Mouse (Mus musculus) gastrocnemius, postnatal 14 days (tissue): Measurements from ENCODE around the gene Nr1h3. TPM values are rescaled to one million over a fixed set of nuclear protein-coding genes. Genes with fewer than 3 reads are reported as not detected.

ENCODE experiments used
- DNase-seq: peaks from one replicate; pipeline ENCODE4 v3.0.0; 2021; ENCODE audit warnings: mixed read lengths
- intact Hi-C: fragments of 180-260 bp; cut with DNase I; formaldehyde crosslinking; loops from one replicate; pipeline ENCODE4 v1.15.1; 2025; ENCODE audit warnings: low total_unique reads
- total RNA-seq, 2 experiments: library from RNA; stranded (reverse); gene quantifications; 2 replicates each; pipeline ENCODE4 v1.2.3; 2021

Gene Nr1h3
- total RNA-seq, 2 experiments from 2014 or later, result 5.1 to 9.1 TPM

DNA sequence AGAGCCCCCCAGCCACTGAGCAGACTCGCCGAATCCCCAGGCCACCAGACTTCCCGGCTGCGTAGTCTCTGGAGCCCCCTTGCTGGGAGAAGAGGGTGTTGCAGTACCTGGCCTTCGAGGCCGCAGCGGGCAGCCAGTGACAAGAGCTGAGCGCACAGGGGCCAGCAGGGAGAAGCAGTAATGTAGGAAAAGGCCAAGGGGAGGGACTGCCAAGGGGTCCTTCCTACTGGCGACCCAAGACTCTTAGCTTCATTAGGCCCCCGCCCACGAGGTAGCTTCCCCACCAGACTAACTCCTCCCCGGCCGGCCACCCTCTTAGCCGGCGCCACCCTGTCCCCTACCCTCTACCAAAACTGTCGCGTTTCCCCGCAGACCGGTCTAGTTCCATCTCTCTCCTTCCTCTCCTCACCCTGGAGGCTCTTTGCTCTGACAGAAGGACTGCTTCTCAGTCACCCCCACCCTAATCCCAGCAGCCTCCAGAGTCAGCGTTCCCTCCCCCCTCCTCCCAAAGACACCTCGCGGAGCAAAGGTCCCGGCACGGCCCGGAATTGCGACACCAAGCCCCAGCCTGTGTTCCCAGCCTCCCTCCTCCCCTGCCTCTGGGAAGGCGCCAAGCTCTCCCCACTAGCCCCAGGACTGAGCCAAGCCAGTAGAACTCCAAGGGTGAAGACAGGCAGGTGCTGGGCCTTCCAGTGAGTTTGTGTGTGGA, 7.9 kb downstream of the Nr1h3 start:
- intact Hi-C loops, result loop anchor here (5.0 kb wide), 1 partner anchor 77 kb away; the partner anchor contains the start of gene Mybpc3
- peak; percentile 86 for DNase-seq

DNA sequence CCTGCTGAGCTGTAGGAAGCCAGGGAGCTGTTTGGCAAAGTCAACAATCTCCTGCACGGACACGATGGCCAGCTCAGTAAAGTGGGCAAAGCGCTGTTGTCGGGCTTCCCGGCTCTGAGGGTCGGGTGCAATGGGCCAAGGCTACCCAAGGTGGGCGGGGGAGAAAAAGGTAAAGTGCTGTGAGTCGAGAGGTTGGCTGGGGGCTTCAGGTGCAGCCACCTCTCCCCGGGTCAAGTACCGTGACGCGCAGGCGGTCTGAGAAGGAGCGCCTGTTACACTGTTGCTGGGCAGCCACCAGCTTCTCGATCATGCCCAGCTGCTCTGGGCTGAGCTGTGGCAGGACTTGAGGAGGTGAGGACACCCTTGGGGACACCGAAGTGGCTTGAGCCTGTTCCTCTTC, 12.1 kb downstream of the Nr1h3 start:
- intact Hi-C loops, result loop anchor here (5.0 kb wide), 1 partner anchor 73 kb away; the partner anchor contains the start of gene Mybpc3
- no peak for DNase-seq

DNA sequence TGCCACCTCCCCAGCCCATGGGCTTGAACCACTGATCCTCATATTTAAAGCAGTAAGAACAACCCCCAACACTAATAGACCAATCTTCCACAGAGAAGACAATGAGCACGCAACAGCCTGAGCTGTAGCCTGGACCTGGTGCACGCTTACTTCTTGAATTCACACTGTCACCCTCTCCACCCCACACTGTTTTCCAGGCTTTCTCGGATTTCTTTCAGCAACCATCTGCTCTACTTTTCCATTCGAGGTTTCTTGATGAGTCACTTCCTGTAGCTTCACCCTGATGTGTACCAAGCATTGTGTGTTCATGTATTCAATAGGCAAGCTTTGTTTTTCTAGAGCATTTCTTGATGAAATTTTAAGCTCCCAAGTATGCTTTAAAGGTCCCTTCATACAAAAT, 15.2 kb downstream of the Nr1h3 start:
- no peak for DNase-seq
- intact Hi-C loops, result no loop called here

DNA sequence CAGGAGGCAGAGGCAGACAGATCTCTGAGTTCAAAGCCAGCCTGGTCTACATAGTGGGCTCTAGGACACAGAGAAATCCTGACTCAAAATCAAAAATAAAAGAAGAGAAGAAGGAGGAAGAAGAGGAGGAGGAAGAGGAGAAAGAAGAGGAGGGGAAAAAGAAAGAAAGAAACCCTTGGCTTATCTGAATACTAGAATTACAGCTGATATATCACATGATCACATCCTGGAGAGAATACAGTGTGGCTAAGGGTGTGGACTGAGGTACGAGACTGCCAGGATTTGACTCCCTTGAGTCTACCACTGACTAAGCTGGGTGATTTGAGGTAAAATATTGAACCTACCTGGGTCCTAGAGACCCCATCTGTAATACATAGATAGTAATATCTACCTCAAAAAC, 16.4 kb downstream of the Nr1h3 start:
- DNase-seq, result no peak
- intact Hi-C loops, result no loop called here

DNA sequence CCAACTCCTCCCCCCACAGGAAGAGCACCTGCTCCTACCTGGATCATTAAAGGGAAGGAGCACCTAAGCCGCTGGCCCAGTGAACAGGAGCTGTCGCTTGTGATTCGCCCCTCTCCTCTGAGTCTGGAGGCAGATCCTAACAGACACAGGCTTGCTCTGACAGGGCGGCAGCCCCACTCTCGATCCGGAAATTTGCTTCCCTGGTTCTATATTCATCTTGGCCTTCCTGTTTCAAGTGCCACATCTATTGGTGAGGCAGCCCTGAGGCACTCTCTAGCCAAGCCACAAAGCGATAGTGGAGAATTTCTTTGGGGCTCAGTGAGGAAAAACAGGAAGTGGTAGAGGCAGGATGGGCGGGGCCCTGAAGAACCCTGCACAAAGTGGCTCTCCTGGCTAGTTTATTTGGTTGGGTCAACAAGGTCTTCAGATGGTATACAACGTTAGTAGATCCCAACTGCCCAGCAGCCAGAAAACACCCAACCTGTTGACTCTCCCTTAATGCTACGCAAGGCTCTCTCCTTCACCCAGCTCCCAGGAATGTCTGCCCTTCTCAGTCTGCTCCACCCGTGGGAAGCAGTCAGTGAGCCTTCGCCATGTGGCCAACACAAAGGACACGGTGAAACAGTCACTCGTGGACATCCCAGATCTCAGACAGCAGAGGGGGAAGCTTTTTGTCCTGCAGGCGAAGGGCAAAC, 18.8 kb downstream of the Nr1h3 start, which contains the start of gene Madd:
Gene Madd (minus strand): TSS at position 127 of the 695 bp plus-strand sequence.
- DNase-seq, result no peak
- intact Hi-C loops, result no loop called here

DNA sequence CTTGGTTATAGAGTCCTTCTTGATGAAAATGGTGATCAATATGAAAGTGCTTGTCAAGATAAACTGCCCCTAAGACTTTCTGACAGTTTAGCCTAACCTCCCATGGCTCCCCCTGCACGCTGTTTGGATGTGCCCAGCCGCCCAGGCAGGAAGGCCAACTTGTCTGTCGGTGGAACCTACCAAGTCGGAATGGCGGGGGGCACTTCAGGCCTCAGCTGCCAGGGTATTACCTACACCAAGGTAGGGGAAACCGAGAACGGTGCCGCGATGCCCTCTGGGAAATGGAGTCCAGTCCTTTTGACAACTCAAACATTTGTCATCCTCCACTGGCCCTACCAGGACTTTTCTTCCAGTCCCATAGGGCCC, 19.5 kb downstream of the Nr1h3 start:
- intact Hi-C loops, result no loop called here
- DNase-seq, result peak; percentile 88

DNA sequence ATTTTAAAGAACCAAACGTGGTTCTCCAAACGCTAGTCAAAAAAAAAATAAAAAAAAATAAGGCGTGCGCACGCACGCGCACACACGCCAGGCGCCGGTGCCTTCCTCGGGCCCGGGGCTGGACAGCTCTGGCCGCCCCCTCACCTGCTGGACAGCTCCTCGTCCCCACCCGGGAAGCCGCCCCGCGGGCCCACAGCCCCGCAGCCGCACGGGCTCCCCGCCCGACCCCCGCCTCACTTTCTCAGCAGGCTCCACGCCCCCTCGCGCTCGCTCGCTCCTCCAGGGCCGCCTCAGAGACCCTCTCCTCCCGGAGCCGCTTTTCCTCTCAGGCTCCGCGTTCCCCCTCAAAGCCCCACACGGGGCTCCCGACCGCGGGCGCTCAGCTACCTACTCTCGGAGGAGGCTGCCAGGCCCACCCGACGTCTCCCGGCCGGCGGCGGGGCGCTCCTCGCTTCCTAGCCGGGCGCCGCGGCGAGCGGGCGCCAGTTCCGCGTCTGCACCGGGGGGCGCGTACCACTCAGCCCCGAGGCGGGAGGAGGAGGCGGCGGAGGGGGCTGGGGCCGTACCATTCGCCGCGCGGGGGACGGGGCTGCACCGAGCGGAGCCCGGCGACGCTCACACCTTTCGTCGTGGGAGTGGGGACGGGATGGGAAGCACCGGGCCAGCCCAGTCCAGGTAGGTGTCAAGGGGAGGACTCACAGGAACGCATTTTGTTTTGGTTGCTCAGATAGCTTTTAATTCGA, 20.1 kb downstream of the Nr1h3 start:
- peak; percentile 53 for DNase-seq
- intact Hi-C loops, result no loop called here

DNA sequence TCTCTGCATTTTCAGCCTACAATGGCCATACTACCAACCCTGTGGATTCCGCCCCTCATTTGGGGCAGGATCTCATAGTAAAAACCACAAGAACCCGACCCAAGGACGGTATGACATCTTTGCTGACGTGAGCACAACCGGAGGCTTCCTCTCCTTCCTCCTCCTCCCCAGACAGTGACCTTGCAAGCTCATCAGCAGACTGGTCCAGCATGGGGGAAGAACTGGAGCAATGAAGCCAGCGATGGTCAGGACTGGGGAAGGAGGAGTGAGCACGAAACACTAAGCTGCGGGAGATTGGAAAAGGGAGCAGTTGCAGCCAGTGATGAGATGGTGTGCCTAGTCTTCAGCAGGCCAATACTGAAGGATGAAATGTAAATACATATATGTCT, 20.6 kb downstream of the Nr1h3 start:
- DNase-seq, result no peak
- intact Hi-C loops, result no loop called here

DNA sequence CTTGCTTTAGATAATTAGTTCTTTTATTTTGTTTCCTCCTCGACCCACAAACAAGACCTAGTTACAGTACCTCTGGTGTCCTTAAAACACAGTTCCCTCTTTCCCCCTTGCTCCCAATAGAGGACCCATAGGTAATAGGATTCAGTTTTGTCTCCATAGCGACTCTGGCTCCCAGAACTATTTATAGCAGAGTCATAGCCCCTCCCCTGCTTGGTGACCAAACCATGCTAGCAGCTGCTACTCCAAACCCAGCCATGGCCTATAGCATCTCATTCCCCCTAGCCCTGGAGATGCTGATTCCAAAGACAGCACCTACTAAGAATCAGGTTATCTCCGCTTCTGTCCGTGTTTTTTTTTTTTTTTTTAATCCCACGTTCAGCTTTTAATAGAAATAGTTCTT, 21.9 kb downstream of the Nr1h3 start:
- no peak for DNase-seq
- intact Hi-C loops, result no loop called here

DNA sequence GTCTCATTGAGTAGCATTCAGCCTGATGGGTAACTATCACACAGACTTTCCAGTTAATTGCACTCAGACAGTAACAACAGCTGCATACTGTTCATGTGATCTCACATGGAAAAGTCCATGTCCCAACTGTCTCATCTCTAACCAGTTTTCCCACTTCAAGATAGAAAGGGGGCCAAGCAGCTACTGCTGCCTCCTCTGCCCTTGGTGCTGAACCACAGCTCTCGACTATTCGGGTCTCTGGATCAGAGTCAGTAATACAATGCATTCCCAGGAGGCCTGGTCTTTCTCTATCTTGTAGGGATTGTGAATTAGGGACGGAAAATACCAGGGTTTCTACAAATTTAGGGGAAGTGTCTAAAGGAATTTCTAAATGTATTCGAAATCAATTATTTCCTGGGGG, 22.8 kb downstream of the Nr1h3 start:
- DNase-seq, result no peak
- intact Hi-C loops, result no loop called here

DNA sequence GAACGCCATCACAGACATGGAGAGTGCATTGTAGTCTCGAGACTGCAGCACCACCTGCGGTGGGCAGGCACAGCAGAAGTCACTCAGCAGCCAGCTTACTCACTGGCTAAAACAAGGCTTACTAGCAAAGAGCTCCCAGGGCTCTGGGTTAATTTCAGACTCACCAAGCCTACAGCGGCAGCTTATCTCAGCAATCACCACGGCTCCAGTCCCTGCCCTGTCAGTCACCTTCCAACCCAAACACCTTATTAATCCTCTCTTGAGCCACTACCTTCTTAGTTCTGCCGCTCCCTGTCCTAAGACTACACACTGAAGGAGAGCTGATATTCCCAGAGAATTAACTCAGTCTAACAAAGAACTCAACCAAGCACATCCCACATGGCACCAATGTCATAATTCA, 26.4 kb downstream of the Nr1h3 start:
- no peak for DNase-seq
- intact Hi-C loops, result no loop called here

DNA sequence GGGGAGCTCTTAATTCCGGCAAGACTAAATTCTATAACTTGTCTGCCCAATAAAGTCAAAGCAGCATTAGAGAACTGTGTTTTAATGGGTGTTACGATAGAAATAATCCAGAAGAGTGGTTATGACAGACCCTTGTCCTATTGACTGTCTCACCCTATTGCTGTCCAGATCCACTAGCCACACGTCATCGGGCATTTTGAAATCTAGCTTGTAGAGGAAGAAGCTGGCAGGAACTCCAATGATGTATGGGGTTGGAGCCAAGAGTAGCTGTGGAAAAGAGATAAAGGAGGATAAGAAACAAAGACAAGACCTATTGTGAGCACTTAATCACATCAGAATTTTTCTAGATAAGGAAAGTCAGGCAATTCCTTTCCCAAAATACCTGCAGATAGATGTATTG, 27.1 kb downstream of the Nr1h3 start:
- DNase-seq, result no peak
- intact Hi-C loops, result no loop called here

DNA sequence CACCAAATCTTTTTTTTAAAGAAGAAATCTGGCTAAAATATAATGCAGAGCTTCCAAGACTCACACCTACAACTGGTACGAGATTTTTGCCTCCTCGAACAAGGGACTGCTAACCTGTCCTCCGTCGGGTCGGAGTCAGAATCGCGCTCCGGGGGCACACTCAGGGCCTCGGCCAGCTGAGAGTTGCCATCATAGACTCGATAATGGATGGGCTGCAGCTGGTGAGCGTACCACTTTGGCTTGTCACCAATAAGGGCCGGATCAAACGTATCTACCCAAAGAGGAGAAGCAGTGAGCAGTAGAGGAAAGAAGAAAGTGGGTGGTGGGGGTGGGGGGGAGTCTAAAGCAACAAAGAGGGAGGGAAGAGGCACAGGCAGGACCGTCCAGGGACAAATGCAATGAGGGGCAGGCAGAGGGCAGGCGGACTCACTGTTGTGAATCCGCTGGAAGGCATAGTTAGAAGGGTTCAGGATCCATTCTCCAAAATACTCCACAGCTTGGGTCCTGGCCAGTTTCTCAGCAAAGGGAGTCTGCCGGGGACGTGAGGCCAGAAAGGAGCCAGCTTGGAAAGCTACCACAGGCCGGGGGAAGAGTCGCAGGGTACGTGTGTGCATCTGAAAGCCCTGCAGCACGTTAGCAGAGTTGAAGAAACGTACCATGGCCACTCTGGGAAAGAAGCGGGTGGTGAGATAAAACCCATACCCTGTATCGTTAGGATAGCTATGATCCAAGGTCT, 32.9 kb downstream of the Nr1h3 start:
- intact Hi-C loops, result no loop called here
- DNase-seq, result no peak

DNA sequence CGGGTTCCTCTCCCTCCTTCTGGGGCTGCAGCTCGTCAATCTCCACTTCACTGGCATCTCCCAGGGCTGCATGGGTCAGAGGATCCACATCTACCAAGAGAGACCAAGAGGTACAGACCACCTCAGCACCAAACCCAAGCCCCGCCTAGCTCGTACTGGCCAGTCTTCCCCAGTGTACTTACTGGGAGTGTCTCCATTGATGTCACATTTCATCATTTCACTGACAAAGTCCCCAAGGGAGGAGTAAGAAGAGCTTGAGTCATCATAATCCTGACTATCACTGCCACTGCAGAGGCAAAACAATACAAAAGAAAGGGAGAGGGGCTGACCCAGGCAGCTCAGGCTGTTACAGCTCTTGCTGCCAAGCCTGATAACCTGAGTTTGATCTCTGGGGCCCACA, 35.0 kb downstream of the Nr1h3 start:
- no peak for DNase-seq
- intact Hi-C loops, result no loop called here

DNA sequence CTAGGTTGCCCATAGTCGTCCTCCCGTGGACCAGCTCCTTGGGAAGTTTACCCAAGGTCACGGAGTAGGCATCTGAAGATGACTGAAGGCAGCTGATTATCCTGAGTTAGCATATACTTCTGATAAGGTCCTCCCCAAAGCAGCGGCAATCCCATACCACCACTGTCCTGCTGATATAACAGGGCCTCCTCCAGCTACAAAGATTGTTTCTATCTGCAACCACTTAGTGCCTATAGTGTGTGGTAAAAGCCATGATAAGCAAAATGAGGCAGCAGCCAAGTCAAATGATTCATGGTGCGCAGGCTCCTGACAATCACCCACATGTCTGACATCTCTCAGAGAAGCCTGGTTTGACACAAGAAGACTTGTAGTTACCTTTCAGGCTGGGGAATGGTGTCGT, 37.6 kb downstream of the Nr1h3 start:
- DNase-seq, result no peak
- intact Hi-C loops, result no loop called here

DNA sequence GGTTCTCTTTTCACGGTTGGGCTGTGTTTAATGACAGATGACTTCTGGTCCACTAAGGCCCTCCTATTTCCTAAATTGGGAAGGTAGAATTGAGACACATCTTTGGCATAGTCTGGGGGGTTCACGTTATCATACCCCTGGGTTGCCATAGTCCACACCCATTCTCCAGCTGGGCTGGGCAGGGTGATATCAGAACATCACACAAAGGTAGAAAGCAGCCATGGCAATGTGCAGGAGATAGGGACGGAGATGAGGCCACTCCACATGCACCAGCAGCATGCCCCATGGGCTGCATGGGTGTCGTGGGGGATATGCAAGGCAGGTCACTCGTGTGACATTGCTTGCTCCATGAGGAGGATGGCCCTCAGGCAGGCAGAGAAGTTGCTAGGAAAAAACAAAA, 39.1 kb downstream of the Nr1h3 start:
- intact Hi-C loops, result no loop called here
- DNase-seq, result no peak

DNA sequence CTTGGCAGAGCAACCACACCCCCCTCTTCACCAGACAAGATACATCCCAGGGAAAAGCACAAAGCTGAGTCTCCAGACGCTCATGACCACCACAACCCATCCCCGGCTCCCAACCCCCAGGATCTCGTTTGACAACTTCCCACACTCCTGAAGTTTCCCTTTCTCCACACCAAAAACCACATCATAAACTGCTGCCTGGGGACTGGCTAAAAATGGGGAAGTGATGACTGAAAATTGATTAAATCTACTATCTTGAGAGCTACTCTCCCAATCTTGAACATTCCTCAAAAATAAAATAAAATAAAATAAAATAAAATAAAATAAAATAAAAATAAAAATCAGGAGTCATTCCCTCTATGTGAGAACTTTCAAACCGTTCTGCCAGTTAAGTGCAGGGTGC, 39.7 kb downstream of the Nr1h3 start:
- no peak for DNase-seq
- intact Hi-C loops, result no loop called here

DNA sequence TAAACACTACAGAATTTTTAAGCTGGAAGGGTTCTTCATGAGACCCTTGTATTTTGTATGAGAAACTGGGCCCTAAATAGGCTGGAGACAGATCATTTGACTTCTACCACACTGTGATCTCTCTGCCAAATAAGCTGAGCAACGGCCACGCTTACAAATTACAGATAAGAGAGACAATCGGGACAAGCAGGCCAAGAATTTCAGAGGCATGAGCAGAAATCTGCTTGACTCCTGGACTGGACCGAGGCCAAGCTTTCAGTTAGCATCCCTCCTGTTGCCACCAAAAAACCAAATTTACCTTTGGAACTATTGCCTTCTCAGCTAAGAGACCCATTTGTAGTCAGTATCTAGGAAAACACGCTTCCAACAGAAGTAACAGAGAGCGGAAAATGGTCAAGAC, 42.0 kb downstream of the Nr1h3 start:
- DNase-seq, result no peak
- intact Hi-C loops, result no loop called here

DNA sequence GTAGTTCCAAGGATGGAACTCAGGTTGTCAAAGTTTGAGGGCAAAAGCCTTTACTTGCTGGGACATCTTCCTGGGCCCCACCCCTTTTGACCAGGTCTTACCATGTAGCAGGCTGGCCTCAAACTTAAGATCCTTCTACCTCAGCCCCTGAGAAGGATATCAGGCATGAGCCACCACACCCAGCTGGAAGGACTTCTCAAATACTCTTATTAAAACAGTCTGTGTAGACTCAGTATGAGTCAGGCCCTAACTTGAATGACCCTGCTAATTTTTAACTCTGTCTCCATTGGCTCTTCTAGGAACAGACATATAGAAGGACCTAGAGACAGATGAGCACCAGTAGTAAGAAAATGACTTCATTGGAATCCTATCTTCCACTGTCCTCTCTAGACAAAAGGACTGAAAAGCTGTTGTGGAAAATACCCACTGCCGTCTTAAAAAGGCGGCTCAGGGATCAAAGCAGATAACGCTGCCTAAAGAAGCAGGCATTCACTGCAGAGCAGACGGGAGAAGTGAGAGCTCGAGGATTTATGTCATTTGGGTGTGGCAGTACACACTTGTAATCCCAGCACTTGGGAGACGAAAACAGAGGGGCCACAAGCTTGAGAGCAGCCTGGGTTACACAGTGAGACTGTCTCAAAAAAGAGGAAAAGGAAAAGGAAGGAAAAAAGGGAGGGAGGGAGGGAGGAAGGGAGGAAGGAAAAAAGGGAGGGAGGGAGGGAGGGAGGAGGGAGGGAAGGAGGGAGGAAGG, 45.5 kb downstream of the Nr1h3 start:
- no peak for DNase-seq

More for the DNA sequence above, 45.5 kb downstream of the Nr1h3 start:
- intact Hi-C loops, result no loop called here
